Mouse (Mus musculus) MEL (cell line): ENCODE data around the gene Itga9. TPM values are rescaled to one million over a fixed set of nuclear protein-coding genes. Genes with fewer than 3 reads are reported as not detected.
A peak's percentile ranks its signal among the peaks of the same experiment; 100 is the strongest.

Source experiments
- DNase-seq: peaks from one replicate; pipeline ENCODE4 v3.0.0; 2011; ENCODE audit warnings: low read depth, low spot score
- H3K27ac ChIP-seq: 2 replicates; pipeline ENCODE4 v1.5.1; 2012; ENCODE audit warnings: low read depth, mild to moderate bottlenecking, control low read depth, low read length, moderate library complexity; ENCODE audit not compliant: control insufficient read depth
- H3K27me3 ChIP-seq, 2 experiments: fragments of 150-350 bp in 1 of 2; sonication (generic) in 1 of 2; 2 replicates each; pipeline ENCODE4 v1.6.1; 2012; ENCODE audit warnings: low read length in 2 of 2, mild to moderate bottlenecking in 2 of 2, improper control_type of control experiment in 1 of 2, moderate library complexity in 1 of 2; ENCODE audit not compliant: insufficient read depth in 2 of 2, control insufficient read depth in 1 of 2
- H3K36me3 ChIP-seq, 2 experiments: 2 replicates each; pipeline ENCODE4 v1.6.1; 2012 to 2014; ENCODE audit warnings: low read length in 2 of 2, improper control_type of control experiment in 1 of 2, inconsistent platforms in 1 of 2, mild to moderate bottlenecking in 1 of 2; ENCODE audit not compliant: insufficient read depth in 2 of 2, control insufficient read depth in 1 of 2
- H3K4me1 ChIP-seq, 2 experiments: fragments of 150-350 bp in 1 of 2; sonication (generic) in 1 of 2; 2 replicates each; pipeline ENCODE4 v1.6.1; 2012; ENCODE audit warnings: low read length in 2 of 2, improper control_type of control experiment in 1 of 2, mild to moderate bottlenecking in 1 of 2; ENCODE audit not compliant: insufficient read depth in 2 of 2, control insufficient read depth in 1 of 2
- H3K4me3 ChIP-seq, 2 experiments: fragments of 150-350 bp in 1 of 2; sonication (generic) in 1 of 2; 2 replicates each; pipeline ENCODE4 v1.5.1; 2012; ENCODE audit warnings: low read depth in 2 of 2, low read length in 2 of 2, mild to moderate bottlenecking in 2 of 2, moderate library complexity in 2 of 2, control low read depth in 1 of 2, improper control_type of control experiment in 1 of 2; ENCODE audit not compliant: control insufficient read depth in 1 of 2, insufficient read depth in 1 of 2
- H3K79me2 ChIP-seq: 2 replicates; pipeline ENCODE4 v1.6.1; 2012; ENCODE audit warnings: mild to moderate bottlenecking, low read length, moderate library complexity; ENCODE audit not compliant: control insufficient read depth, poor library complexity, insufficient read depth
- H3K9ac ChIP-seq: 2 replicates; pipeline ENCODE4 v1.6.1; 2012; ENCODE audit warnings: low read depth, mild to moderate bottlenecking, control low read depth, low read length, moderate library complexity; ENCODE audit not compliant: control insufficient read depth, poor library complexity, severe bottlenecking
- H3K9me3 ChIP-seq: fragments of 150-350 bp; sonication (generic); replicated peaks from 2 replicates; pipeline ENCODE4 v1.6.1; 2012; ENCODE audit warnings: mild to moderate bottlenecking, low read length, improper control_type of control experiment, moderate library complexity; ENCODE audit not compliant: insufficient read depth
- CHD1 ChIP-seq: IDR thresholded peaks from 2 replicates; pipeline ENCODE4 v1.6.1; 2012; ENCODE audit warnings: low read depth, mild to moderate bottlenecking, inconsistent platforms, low read length, improper control_type of control experiment
- CHD2 ChIP-seq: IDR thresholded peaks from 2 replicates; pipeline ENCODE4 v1.6.1; 2011; ENCODE audit warnings: low read length, improper control_type of control experiment
- CTCF ChIP-seq, 3 experiments: IDR thresholded peaks in 2 of 3; conservative IDR thresholded peaks in 1 of 3; 2 replicates each; pipeline ENCODE4 v1.5.1; 2011 to 2012; ENCODE audit warnings: low read length in 3 of 3, low read depth in 2 of 3, mild to moderate bottlenecking in 2 of 3, improper control_type of control experiment in 1 of 3, inconsistent platforms in 1 of 3, mixed read lengths in 1 of 3, moderate library complexity in 1 of 3; ENCODE audit not compliant: control insufficient read depth in 1 of 3, insufficient read depth in 1 of 3, poor library complexity in 1 of 3, severe bottlenecking in 1 of 3
- ELF1 ChIP-seq: IDR thresholded peaks from 2 replicates; pipeline ENCODE4 v1.6.1; 2014; ENCODE audit warnings: low read depth, mild to moderate bottlenecking, inconsistent platforms, low read length, improper control_type of control experiment, moderate library complexity
- EP300 ChIP-seq, 2 experiments: IDR thresholded peaks; 2 replicates each; pipeline ENCODE4 v1.6.1; 2011; ENCODE audit warnings: improper control_type of control experiment in 2 of 2, low read length in 2 of 2, low read depth in 1 of 2, mild to moderate bottlenecking in 1 of 2
- ETS1 ChIP-seq: IDR thresholded peaks from 2 replicates; pipeline ENCODE4 v1.6.1; 2012; ENCODE audit warnings: low read depth, mild to moderate bottlenecking, inconsistent platforms, low read length, improper control_type of control experiment, moderate library complexity
- GABPA ChIP-seq: IDR thresholded peaks from 2 replicates; pipeline ENCODE4 v1.6.1; 2012; ENCODE audit warnings: low read depth, mild to moderate bottlenecking, inconsistent platforms, low read length, improper control_type of control experiment, moderate library complexity
- MAFK ChIP-seq: IDR thresholded peaks from 2 replicates; pipeline ENCODE4 v1.6.1; 2011; ENCODE audit warnings: low read depth, mild to moderate bottlenecking, low read length, improper control_type of control experiment, borderline replicate concordance
- MAX ChIP-seq: IDR thresholded peaks from 2 replicates; pipeline ENCODE4 v1.6.1; 2011; ENCODE audit warnings: low read length, improper control_type of control experiment
- MAZ ChIP-seq: IDR thresholded peaks from 2 replicates; pipeline ENCODE4 v1.6.1; 2012; ENCODE audit warnings: low read depth, mild to moderate bottlenecking, inconsistent platforms, low read length, improper control_type of control experiment
- MEF2A ChIP-seq: IDR thresholded peaks from 2 replicates; pipeline ENCODE4 v1.6.1; 2014; ENCODE audit warnings: low read depth, mild to moderate bottlenecking, inconsistent platforms, low read length, improper control_type of control experiment; ENCODE audit not compliant: poor library complexity, insufficient replicate concordance, severe bottlenecking; ENCODE audit errors: extremely low read depth
- MXI1 ChIP-seq: IDR thresholded peaks from 2 replicates; pipeline ENCODE4 v1.6.1; 2011; ENCODE audit warnings: mild to moderate bottlenecking, low read depth, low read length, improper control_type of control experiment
- MYB ChIP-seq: IDR thresholded peaks from 2 replicates; pipeline ENCODE4 v1.6.1; 2011; ENCODE audit warnings: mild to moderate bottlenecking, low read depth, low read length, improper control_type of control experiment
- MYC ChIP-seq: IDR thresholded peaks from 2 replicates; pipeline ENCODE4 v1.6.1; 2011; ENCODE audit warnings: low read depth, mild to moderate bottlenecking, low read length, improper control_type of control experiment, moderate library complexity
- NRF1 ChIP-seq: IDR thresholded peaks from 2 replicates; pipeline ENCODE4 v1.6.1; 2014; ENCODE audit warnings: low read depth, mild to moderate bottlenecking, inconsistent platforms, low read length, improper control_type of control experiment, moderate library complexity; ENCODE audit not compliant: poor library complexity, insufficient read depth, severe bottlenecking
- POLR2AphosphoS5 ChIP-seq: IDR thresholded peaks from 2 replicates; pipeline ENCODE4 v1.6.1; 2012; ENCODE audit warnings: low read depth, borderline replicate concordance, mild to moderate bottlenecking, inconsistent platforms, low read length, moderate library complexity, mixed read lengths
- RAD21 ChIP-seq: IDR thresholded peaks from 2 replicates; pipeline ENCODE4 v1.6.1; 2011; ENCODE audit warnings: mild to moderate bottlenecking, low read depth, low read length, improper control_type of control experiment
- SMC3 ChIP-seq: IDR thresholded peaks from 2 replicates; pipeline ENCODE4 v1.6.1; 2011; ENCODE audit warnings: low read depth, low read length, improper control_type of control experiment
- TAL1 ChIP-seq: IDR thresholded peaks from 2 replicates; pipeline ENCODE4 v1.6.1; 2012; ENCODE audit warnings: mild to moderate bottlenecking, inconsistent platforms, low read length, moderate library complexity, mixed read lengths
- TBP ChIP-seq: IDR thresholded peaks from 2 replicates; pipeline ENCODE4 v1.8.0; 2011; ENCODE audit warnings: low read depth, low read length, improper control_type of control experiment
- TCF12 ChIP-seq: IDR thresholded peaks from 2 replicates; pipeline ENCODE4 v1.6.1; 2014; ENCODE audit warnings: low read depth, mild to moderate bottlenecking, inconsistent platforms, low read length, improper control_type of control experiment, moderate library complexity
- USF1 ChIP-seq: IDR thresholded peaks from 2 replicates; pipeline ENCODE4 v1.6.1; 2014; ENCODE audit warnings: low read depth, mild to moderate bottlenecking, inconsistent platforms, low read length, improper control_type of control experiment, moderate library complexity
- USF2 ChIP-seq, 2 experiments: IDR thresholded peaks; 2 replicates each; pipeline ENCODE4 v1.6.1; 2011 to 2012; ENCODE audit warnings: improper control_type of control experiment in 2 of 2, low read length in 2 of 2, borderline replicate concordance in 1 of 2, inconsistent platforms in 1 of 2, low read depth in 1 of 2, mild to moderate bottlenecking in 1 of 2; ENCODE audit not compliant: insufficient read depth in 1 of 2
- ZC3H11A ChIP-seq: IDR thresholded peaks from 2 replicates; pipeline ENCODE4 v1.6.1; 2012; ENCODE audit warnings: low read depth, mild to moderate bottlenecking, inconsistent platforms, low read length, improper control_type of control experiment
- ZKSCAN1 ChIP-seq: IDR thresholded peaks from 2 replicates; pipeline ENCODE4 v1.6.1; 2012; ENCODE audit warnings: low read depth, mild to moderate bottlenecking, inconsistent platforms, low read length, improper control_type of control experiment, moderate library complexity
- polyA plus RNA-seq, 2 experiments: library from polyadenylated mRNA; stranded (reverse) in 1 of 2; unstranded in 1 of 2; fragments of >175 nt in 1 of 2; fragments of >200 nt in 1 of 2; gene quantifications; 2 replicates each; pipeline versions ENCODE4 v1.2.1 to v1.2.4; 2012; ENCODE audit warnings: low replicate concordance in 2 of 2, low read depth in 1 of 2; ENCODE audit not compliant: insufficient read length in 2 of 2, insufficient read depth in 1 of 2, missing spikeins in 1 of 2
- total RNA-seq: library from RNA; depleted of rRNA; stranded (reverse); fragments of 300-350 nt; gene quantifications from 2 replicates; pipeline ENCODE4 v1.2.3, GENCODE M21; 2012

The Itga9 gene
- total and polyA plus RNA-seq, 3 experiments = 0.19 to 0.21 TPM; not detected in 1

DNA sequence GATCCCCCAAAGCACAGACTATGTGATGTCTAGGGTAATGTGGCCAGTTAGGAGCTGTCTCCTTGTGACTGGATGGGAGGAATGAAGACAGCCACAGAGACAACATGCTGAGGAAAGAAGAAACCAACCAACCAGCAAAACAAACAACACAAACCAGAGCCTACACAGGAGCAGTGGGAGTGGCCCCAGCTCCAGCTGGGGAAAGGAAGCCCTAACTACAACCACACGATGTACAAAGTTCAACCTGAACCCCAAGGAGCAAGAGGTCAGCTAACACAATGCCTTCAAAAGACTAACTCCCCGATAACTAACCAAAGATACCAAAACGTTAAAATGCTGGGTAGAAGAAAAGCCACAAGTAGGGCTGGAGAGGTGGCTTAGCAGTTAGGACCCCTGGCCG lies 19.4 kb upstream of the Itga9 start:
- peaks cover 7 to 25% of the 10 kb centered on the region in 2 experiments for H3K4me1 ChIP-seq
- no peak overlapping the region for H3K4me3 ChIP-seq
- TF ChIP-seq TAL1 = no peak
- no peak for TF ChIP-seq MAFK
- no peak for TF ChIP-seq CHD1
- TF ChIP-seq TCF12 = no peak
- no peak for TF ChIP-seq TBP
- no peak for TF ChIP-seq MYC
- no peak for TF ChIP-seq NRF1
- no peak for TF ChIP-seq SMC3
- no peak for TF ChIP-seq ETS1
- no peak for TF ChIP-seq MXI1
- no peak for TF ChIP-seq GABPA
- no peak for TF ChIP-seq ZKSCAN1

DNA sequence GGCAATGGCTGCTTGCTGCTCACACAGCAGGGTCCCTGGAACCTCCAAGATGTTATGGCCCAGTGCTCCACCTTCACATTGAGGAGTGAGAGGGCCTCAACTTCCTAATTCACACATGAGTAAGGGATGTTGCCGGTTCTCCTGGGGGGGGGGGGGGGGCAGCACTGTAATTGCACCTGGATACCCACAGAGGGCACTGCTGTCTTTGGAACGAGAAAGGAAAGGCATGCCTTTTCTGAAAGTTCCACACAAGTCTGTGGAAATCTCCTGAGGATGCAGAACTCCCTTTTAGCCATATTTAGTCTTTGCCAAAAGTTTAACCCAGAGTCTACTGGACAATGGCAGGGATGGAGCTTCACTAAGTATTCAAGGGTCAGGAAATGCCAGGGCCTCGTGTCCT lies 17.2 kb upstream of the Itga9 start:
- no peak for TF ChIP-seq CHD2
- TF ChIP-seq ELF1 = no peak
- no peak for TF ChIP-seq USF1
- no peak for TF ChIP-seq NRF1
- TF ChIP-seq ETS1 = no peak
- peak; percentile 79 for TF ChIP-seq ZC3H11A
- TF ChIP-seq RAD21 = peak; percentile 78
- TF ChIP-seq EP300 (IDR thresholded peaks at IDR 0.05; ENCODE audit: low read depth in 1 of 2, low read length in 2 of 2) = no peak
- no peak for TF ChIP-seq USF2 (IDR thresholded peaks at IDR 0.05; ENCODE audit: borderline replicate concordance in 1 of 2, insufficient read depth in 1 of 2, low read depth in 1 of 2, low read length in 2 of 2)
- peak; percentile 78 for TF ChIP-seq MAZ
- no peak for TF ChIP-seq MAX
- TF ChIP-seq MEF2A = no peak
- no peak for TF ChIP-seq POLR2AphosphoS5
- peak; percentile 48 to 76 (median 64); a peak in 5 of 6 replicates for TF ChIP-seq CTCF (IDR thresholded peaks at IDR 0.05 in 2 of 3, conservative IDR thresholded peaks at IDR 0.05 in 1 of 3; ENCODE audit: control insufficient read depth in 1 of 3, insufficient read depth in 1 of 3, low read depth in 2 of 3, low read length in 3 of 3, poor library complexity in 1 of 3, severe bottlenecking in 1 of 3)
- no peak for TF ChIP-seq MYB
- peak; percentile 73 for TF ChIP-seq SMC3
- no peak for TF ChIP-seq MXI1
- TF ChIP-seq, all 39 proteins: peak for 5
- H3K4me3 ChIP-seq = no peak overlapping the region
- H3K27ac ChIP-seq = no peak overlapping the region
- H3K27me3 ChIP-seq = no peaks in the 10 kb centered on the region
- DNase-seq = peak; percentile 45
- no peaks in the 10 kb centered on the region for H3K9me3 ChIP-seq
- no peak overlapping the region for H3K9ac ChIP-seq
- H3K36me3 ChIP-seq = peaks cover 0 to 15% of the 10 kb centered on the region in 2 experiments; a peak in 2 of 4 replicates
- H3K79me2 ChIP-seq = no peaks in the 10 kb centered on the region
- peaks cover 7 to 25% of the 10 kb centered on the region in 2 experiments for H3K4me1 ChIP-seq

More for the DNA sequence above, 19.4 kb upstream of the Itga9 start:
- no peaks in the 10 kb centered on the region for H3K79me2 ChIP-seq
- H3K36me3 ChIP-seq = peaks cover 1 to 15% of the 10 kb centered on the region in 2 experiments
- no peaks in the 10 kb centered on the region for H3K9me3 ChIP-seq
- no peak for DNase-seq
- H3K27ac ChIP-seq = no peak overlapping the region
- no peaks in the 10 kb centered on the region for H3K27me3 ChIP-seq
- H3K9ac ChIP-seq = no peak overlapping the region
